Mouse (Mus musculus) olfactory bulb, adult 2 months (tissue): ENCODE results near the gene Arhgap23. TPM values are rescaled to one million over a fixed set of nuclear protein-coding genes. Genes with fewer than 3 reads are reported as not detected.

Experiments used
- H3K27ac ChIP-seq: fragments of 200-500 bp; 2 replicates; pipeline ENCODE4 v1.5.1; 2012; ENCODE audit warnings: low read depth, low read length; ENCODE audit not compliant: insufficient read depth
- H3K4me1 ChIP-seq: fragments of 200-500 bp; 2 replicates; pipeline ENCODE4 v1.6.1; 2012; ENCODE audit warnings: low read length; ENCODE audit not compliant: control insufficient read depth, insufficient read depth
- H3K4me3 ChIP-seq: fragments of 200-500 bp; 2 replicates; pipeline ENCODE4 v1.5.1; 2012; ENCODE audit warnings: mild to moderate bottlenecking, low read depth, low read length, moderate library complexity; ENCODE audit not compliant: insufficient read depth
- CTCF ChIP-seq: fragments of 200-500 bp; IDR thresholded peaks from 2 replicates; pipeline ENCODE4 v1.5.1; 2012; ENCODE audit warnings: low read depth, mild to moderate bottlenecking, low read length, moderate library complexity; ENCODE audit not compliant: insufficient read depth
- POLR2A ChIP-seq: fragments of 200-500 bp; IDR thresholded peaks from 2 replicates; pipeline ENCODE4 v1.6.1; 2012; ENCODE audit warnings: mild to moderate bottlenecking, low read depth, low read length, moderate library complexity; ENCODE audit not compliant: insufficient read depth
- WGBS: fragments of 180-500 bp; shearing (Covaris S2); methylation state at CpG from one replicate; pipeline ENCODE4 v1.1.7; 2018; 5-methylcytosine and 5-hydroxymethylcytosine counted together
- polyA plus RNA-seq: library from polyadenylated mRNA; stranded (reverse); fragments of >200 nt; gene quantifications from 2 replicates; pipeline ENCODE4 v1.2.4, GENCODE M21; 2012; ENCODE audit warnings: low replicate concordance; ENCODE audit not compliant: missing spikeins, insufficient read depth, insufficient read length

The Arhgap23 gene
- polyA plus RNA-seq, 1 experiment, result not detected

- Histone ChIP-seq H3K27ac (no peak overlapping the region), H3K4me3 (no peak overlapping the region), H3K4me1 (peaks cover 45% of the 10 kb centered on the region)
- TF ChIP-seq CTCF (no peak), POLR2A (no peak)
- WGBS, result 82% methylated on average over 11 of the region's 11 CpGs
Measured at GRCm38 (mm10) chr11:97448611-97449394, 33.5 kb downstream of the Arhgap23 start.

DNA sequence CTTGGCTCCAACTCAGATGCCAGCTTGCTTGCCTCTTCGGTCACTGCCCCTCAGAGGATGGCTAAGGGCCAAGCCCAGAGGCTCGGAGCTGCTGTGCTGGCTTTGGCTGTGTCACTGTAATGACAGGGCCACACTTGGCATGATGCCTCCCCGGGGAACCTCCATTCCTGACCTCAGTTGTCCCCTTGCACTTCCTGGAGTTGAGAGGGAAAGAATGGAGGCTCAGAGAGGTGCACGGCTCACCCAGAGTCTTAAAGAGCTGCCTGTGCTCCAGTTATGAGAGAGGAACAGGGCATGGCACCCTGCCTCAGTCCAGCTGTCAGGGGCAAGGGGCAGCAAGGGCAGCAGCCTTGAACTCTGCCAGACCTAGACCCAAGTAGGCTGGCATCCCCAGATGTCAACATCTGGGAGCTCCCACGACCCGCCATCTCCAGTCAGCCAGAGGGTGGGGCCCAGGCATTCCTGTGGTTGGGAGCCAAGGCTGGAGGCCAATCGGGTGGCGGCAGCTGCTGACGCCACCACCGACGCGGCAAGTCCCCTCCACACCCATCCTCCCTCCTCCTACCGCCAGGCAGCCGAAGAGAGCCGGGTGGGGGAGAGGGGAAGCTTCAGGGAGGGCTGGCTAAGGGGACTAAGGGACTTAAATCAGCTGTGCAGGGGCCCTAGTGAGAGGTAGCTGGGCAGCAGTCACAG lies 34.4 kb downstream of the Arhgap23 start:
- 7% methylated on average over 15 of the region's 15 CpGs for WGBS
- Histone ChIP-seq H3K27ac (peak overlapping the region; percentile 86), H3K4me3 (peak overlapping the region; percentile 93), H3K4me1 (peaks cover 52% of the 10 kb centered on the region)
- TF ChIP-seq CTCF, result no peak; the same call in 1 of the 2 replicates
- peak; percentile 63; the same call in 1 of the 2 replicates for TF ChIP-seq POLR2A

DNA sequence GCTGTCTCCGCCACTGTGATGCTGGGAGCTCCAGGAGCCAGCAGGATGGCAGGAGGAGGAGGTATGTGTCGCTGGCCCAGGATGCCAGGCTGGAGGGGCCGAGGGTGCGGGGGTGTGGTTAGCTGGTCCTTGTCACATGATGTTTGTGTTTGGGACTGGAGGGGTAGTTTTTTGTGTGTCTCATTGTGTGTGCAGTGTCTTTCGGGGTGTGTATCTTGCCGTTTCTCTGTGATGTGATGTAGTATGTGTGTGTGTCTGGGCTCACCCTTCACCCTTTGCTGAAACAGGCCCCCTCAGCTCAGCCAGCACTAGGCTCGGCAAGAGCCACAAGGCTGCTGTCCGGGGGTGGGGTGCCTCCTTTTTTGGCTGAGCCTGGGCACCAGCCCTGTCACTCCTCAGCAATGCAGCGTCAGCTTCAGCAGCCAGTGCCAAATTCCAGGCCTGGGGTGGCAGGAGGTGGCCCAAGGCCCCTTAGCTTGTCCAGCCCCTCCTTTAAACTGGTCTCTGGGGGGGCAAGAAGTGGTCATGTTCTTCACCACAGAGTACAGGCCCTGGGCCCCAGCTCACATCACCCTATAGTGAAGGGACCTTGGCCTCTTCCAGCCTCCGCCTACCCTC lies 35.1 kb downstream of the Arhgap23 start:
- 11% methylated on average over 10 of the region's 10 CpGs for WGBS
- Histone ChIP-seq H3K4me1 (peaks cover 52% of the 10 kb centered on the region), H3K4me3 (peak overlapping the region; percentile 93), H3K27ac (peak overlapping the region; percentile 86)
- TF ChIP-seq CTCF, result no peak

- 85% methylated on average over 15 of the region's 15 CpGs for WGBS
- Histone ChIP-seq H3K27ac (no peak overlapping the region), H3K4me1 (peaks cover 57% of the 10 kb centered on the region), H3K4me3 (peak overlapping the region; percentile 17; the same call in 1 of the 2 replicates)
- no peak for TF ChIP-seq POLR2A
- TF ChIP-seq CTCF, result no peak
Measured at GRCm38 (mm10) chr11:97451625-97452024, 36.3 kb downstream of the Arhgap23 start.

- no peak for TF ChIP-seq CTCF
- no peak for TF ChIP-seq POLR2A
- H3K4me1 ChIP-seq, result peaks cover 29% of the 10 kb centered on the region
- H3K4me3 ChIP-seq, result no peak overlapping the region
- WGBS, result 26% methylated on average over 4 of the region's 4 CpGs
- no peak overlapping the region for H3K27ac ChIP-seq
Measured at GRCm38 (mm10) chr11:97457120-97457519, 41.8 kb downstream of the Arhgap23 start.

GRCm38 (mm10) chr11:97461307-97461820 lies 46.0 kb downstream of the Arhgap23 start:
- TF ChIP-seq CTCF (no peak), POLR2A (no peak)
- 96% methylated on average over 3 of the region's 3 CpGs for WGBS
- Histone ChIP-seq H3K4me1 (peaks cover 12% of the 10 kb centered on the region), H3K27ac (no peak overlapping the region), H3K4me3 (no peak overlapping the region)

GRCm38 (mm10) chr11:97462538-97462937 lies 47.2 kb downstream of the Arhgap23 start:
- TF ChIP-seq POLR2A (no peak), CTCF (no peak)
- Histone ChIP-seq H3K27ac (no peak overlapping the region), H3K4me3 (no peak overlapping the region), H3K4me1 (peaks cover 8% of the 10 kb centered on the region)
- WGBS, result 81% methylated on average over 6 of the region's 6 CpGs

- Histone ChIP-seq H3K27ac (no peak overlapping the region), H3K4me1 (peaks cover 8% of the 10 kb centered on the region), H3K4me3 (no peak overlapping the region)
- 70% methylated on average over 33 of the region's 33 CpGs for WGBS
- TF ChIP-seq POLR2A (no peak), CTCF (no peak)
Measured at GRCm38 (mm10) chr11:97463166-97463565, 47.8 kb downstream of the Arhgap23 start.

GRCm38 (mm10) chr11:97463991-97464390 lies 48.7 kb downstream of the Arhgap23 start:
- peaks cover 13% of the 10 kb centered on the region for H3K4me1 ChIP-seq
- TF ChIP-seq POLR2A (no peak), CTCF (no peak)

More at GRCm38 (mm10) chr11:97463991-97464390, 48.7 kb downstream of the Arhgap23 start:
- 90% methylated on average over 4 of the region's 4 CpGs for WGBS
- H3K27ac ChIP-seq, result no peak overlapping the region
- no peak overlapping the region for H3K4me3 ChIP-seq
